Mouse (Mus musculus): ENCODE measurements at regions not wholly inside any gene's neighbourhood (a gene's known extent, or its start where the extent isn't known, plus 50 kb on each side); places are given as distances from the start of the nearest gene placed in this dataset.

- TF ChIP-seq POLR2A (IDR thresholded peaks at IDR 0.05; ENCODE audit: low read depth, low read length) (no peak), CTCF (IDR thresholded peaks at IDR 0.05; ENCODE audit: extremely low read depth, insufficient read length, insufficient replicate concordance, low read depth, low read length) (no peak)
Observed at GRCm38 (mm10) chr12:97895981-97896380, 363.3 kb downstream of the Galc start.
